Mouse (Mus musculus) G1E (cell line): ENCODE results near the gene Fig4. TPM values are rescaled to one million over a fixed set of nuclear protein-coding genes. Genes with fewer than 3 reads are reported as not detected.
A peak's percentile ranks its signal among the peaks of the same experiment; 100 is the strongest.

ENCODE experiments used
- ATAC-seq: 2 replicates; pipeline ENCODE4 v1.8.0; 2016; ENCODE audit warnings: mild to moderate bottlenecking; ENCODE audit not compliant: insufficient number of reproducible peaks, poor library complexity, low FRiP score, severe bottlenecking; ENCODE audit errors: extremely low read depth
- DNase-seq: peaks from one replicate; pipeline ENCODE4 v3.0.0; 2012; ENCODE audit warnings: low spot score
- H3K27me3 ChIP-seq: 2 replicates; pipeline ENCODE4 v1.6.1; 2012; ENCODE audit warnings: mild to moderate bottlenecking, low read length, inconsistent platforms; ENCODE audit not compliant: insufficient read depth
- H3K36me3 ChIP-seq: replicated peaks from 2 replicates; pipeline ENCODE3; 2012; ENCODE audit warnings: mild to moderate bottlenecking, inconsistent platforms
- H3K4me1 ChIP-seq: 2 replicates; pipeline ENCODE4 v1.6.1; 2012; ENCODE audit warnings: low read depth, low read length, inconsistent platforms, mixed read lengths; ENCODE audit not compliant: insufficient read depth
- H3K4me3 ChIP-seq: 2 replicates; pipeline ENCODE4 v1.5.1; 2012; ENCODE audit warnings: low read depth, mild to moderate bottlenecking, inconsistent platforms, low read length, moderate library complexity, mixed read lengths
- H3K9me3 ChIP-seq: replicated peaks from 2 replicates; pipeline ENCODE4 v1.6.1; 2012; ENCODE audit warnings: inconsistent platforms
- CTCF ChIP-seq: IDR thresholded peaks from 2 replicates; pipeline ENCODE4 v1.5.1; 2012; ENCODE audit warnings: low read depth, low read length, inconsistent platforms, mixed read lengths
- GATA1 ChIP-seq: IDR thresholded peaks from 2 replicates; pipeline ENCODE4 v1.6.1; 2012; ENCODE audit warnings: borderline replicate concordance, low read length, inconsistent platforms, mixed read lengths
- GATA2 ChIP-seq: IDR thresholded peaks from 2 replicates; pipeline ENCODE4 v1.6.1; 2012; ENCODE audit warnings: low read depth, low read length, inconsistent platforms, borderline replicate concordance
- POLR2AphosphoS5 ChIP-seq: IDR thresholded peaks from 2 replicates; pipeline ENCODE4 v1.6.1; 2012; ENCODE audit warnings: low read depth, low read length, inconsistent platforms; ENCODE audit not compliant: insufficient replicate concordance
- TAL1 ChIP-seq: conservative IDR thresholded peaks from 2 replicates; pipeline ENCODE4 v1.6.1; 2012; ENCODE audit warnings: low read depth, low read length, inconsistent platforms, mixed read lengths
- polyA plus RNA-seq: library from polyadenylated mRNA; stranded (reverse); fragments of >175 nt; gene quantifications from 2 replicates; pipeline ENCODE4 v1.2.3, GENCODE M21; 2012
- total RNA-seq, 2 experiments: library from RNA; stranded (forward) in 1 of 2; stranded (reverse) in 1 of 2; fragments of 200-1000 nt in 1 of 2; fragments of >200 nt in 1 of 2; fragmentation: Nextera tagmentation in 1 of 2; gene quantifications; 2 replicates each; pipeline ENCODE4 v1.2.3; 2014 to 2017

Fig4 gene
- total and polyA plus RNA-seq, 3 experiments = 3.5 to 32.6 (median 31.3) TPM

- peaks cover 37% of the 10 kb centered on the region for H3K4me1 ChIP-seq
- H3K9me3 ChIP-seq = no peaks in the 10 kb centered on the region
- ATAC-seq = no peak
- H3K36me3 ChIP-seq = peaks cover 48% of the 10 kb centered on the region
- H3K4me3 ChIP-seq = no peak overlapping the region
- no peak for DNase-seq
- no peaks in the 10 kb centered on the region for H3K27me3 ChIP-seq
- TF ChIP-seq POLR2AphosphoS5 (no peak), GATA1 (no peak), TAL1 (no peak), GATA2 (no peak), CTCF (no peak)
Measured at GRCm38 (mm10) chr10:41214083-41214482, 89.0 kb downstream of the Fig4 start.

DNA sequence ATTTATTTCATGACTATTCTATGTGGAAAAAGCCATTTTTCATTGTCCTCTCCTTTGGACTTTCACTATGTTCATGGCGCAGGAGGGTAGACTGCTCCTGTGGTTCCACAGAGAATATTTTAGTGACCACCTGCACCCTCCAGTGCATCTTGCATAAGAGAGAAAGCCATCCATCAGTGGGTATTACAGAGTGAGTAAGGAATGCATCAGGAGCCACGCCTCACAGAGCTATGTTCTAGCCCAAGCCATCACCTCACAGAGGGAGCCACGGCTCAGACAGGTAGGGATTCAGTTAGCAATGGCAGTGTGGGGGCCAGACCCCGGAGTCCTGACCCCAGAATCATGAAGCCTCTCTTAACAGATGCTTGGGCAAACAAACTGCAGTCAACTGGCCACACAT lies 93.5 kb downstream of the Fig4 start:
- Histone ChIP-seq H3K4me3 (peak overlapping the region; percentile 41; the same call in 1 of the 2 replicates), H3K4me1 (peaks cover 63% of the 10 kb centered on the region), H3K9me3 (no peaks in the 10 kb centered on the region), H3K36me3 (peaks cover 26% of the 10 kb centered on the region), H3K27me3 (no peaks in the 10 kb centered on the region)
- TF ChIP-seq GATA2 = no peak
- no peak for TF ChIP-seq POLR2AphosphoS5
- TF ChIP-seq GATA1 = no peak
- no peak for TF ChIP-seq TAL1
- TF ChIP-seq CTCF = no peak
- DNase-seq (no peak), ATAC-seq (no peak)

- TF ChIP-seq GATA1 (no peak), TAL1 (peak; percentile 87)
- no peak overlapping the region for H3K4me3 ChIP-seq
- H3K9me3 ChIP-seq = no peaks in the 10 kb centered on the region
- peaks cover 28% of the 10 kb centered on the region for H3K36me3 ChIP-seq
- H3K27me3 ChIP-seq = no peaks in the 10 kb centered on the region
- DNase-seq (peak; percentile 18), ATAC-seq (peak; percentile 74)
- H3K4me1 ChIP-seq = peaks cover 65% of the 10 kb centered on the region
Measured at GRCm38 (mm10) chr10:41208860-41209377, 94.1 kb downstream of the Fig4 start.

GRCm38 (mm10) chr10:41205647-41206046 lies 97.4 kb downstream of the Fig4 start:
- H3K9me3 ChIP-seq = no peaks in the 10 kb centered on the region
- DNase-seq (no peak), ATAC-seq (no peak)
- peaks cover 33% of the 10 kb centered on the region for H3K36me3 ChIP-seq
- peak overlapping the region; percentile 20; the same call in 1 of the 2 replicates for H3K4me3 ChIP-seq
- peaks cover 66% of the 10 kb centered on the region for H3K4me1 ChIP-seq
- no peaks in the 10 kb centered on the region for H3K27me3 ChIP-seq
- TF ChIP-seq GATA1 (no peak), TAL1 (no peak), CTCF (no peak), POLR2AphosphoS5 (no peak), GATA2 (no peak)

GRCm38 (mm10) chr10:41204637-41205315 lies 98.3 kb downstream of the Fig4 start:
- ATAC-seq (peak; percentile 89), DNase-seq (peak; percentile 83)
- H3K4me1 ChIP-seq = peaks cover 61% of the 10 kb centered on the region
- peak; percentile 92 for TF ChIP-seq TAL1
- no peak for TF ChIP-seq POLR2AphosphoS5
- H3K27me3 ChIP-seq = no peaks in the 10 kb centered on the region
- H3K9me3 ChIP-seq = no peaks in the 10 kb centered on the region
- H3K36me3 ChIP-seq = peaks cover 38% of the 10 kb centered on the region
- peak overlapping the region; percentile 61; the same call in 1 of the 2 replicates for H3K4me3 ChIP-seq

DNA sequence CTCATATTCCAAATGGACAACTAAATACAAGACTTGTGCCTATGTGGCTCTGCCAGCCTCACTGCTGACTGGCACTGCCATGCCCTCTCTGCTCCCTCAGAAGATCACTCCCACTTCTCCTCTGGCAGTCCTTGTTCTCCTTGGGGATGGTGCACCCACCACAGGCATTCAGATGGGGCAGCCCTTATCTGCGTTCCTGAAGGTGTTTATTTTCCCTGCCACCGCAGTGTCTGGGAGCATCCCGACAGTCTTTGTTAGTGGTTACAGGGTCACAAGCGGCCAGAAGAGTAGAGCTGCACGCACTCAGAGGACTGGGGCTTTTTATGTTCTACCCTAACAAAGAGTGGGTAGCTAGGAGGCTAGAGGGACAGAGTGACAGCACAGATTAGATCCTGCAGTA lies 98.9 kb downstream of the Fig4 start:
- no peaks in the 10 kb centered on the region for H3K27me3 ChIP-seq
- H3K9me3 ChIP-seq = no peaks in the 10 kb centered on the region
- H3K36me3 ChIP-seq = peaks cover 38% of the 10 kb centered on the region
- H3K4me1 ChIP-seq = peaks cover 55% of the 10 kb centered on the region
- ATAC-seq (no peak), DNase-seq (no peak)
- H3K4me3 ChIP-seq = peak overlapping the region; percentile 61; the same call in 1 of the 2 replicates
- TF ChIP-seq GATA1 (no peak), TAL1 (no peak), POLR2AphosphoS5 (no peak), CTCF (no peak)
